Mouse (Mus musculus) heart, embryonic 11.5 days (tissue): ENCODE results near the gene Ppp1r1a. TPM values are rescaled to one million over a fixed set of nuclear protein-coding genes. Genes with fewer than 3 reads are reported as not detected.
A peak's percentile ranks its signal among the peaks of the same experiment; 100 is the strongest.

ENCODE experiments used
- ATAC-seq: fragments of 200-750 bp; cut with Nextera tagmentation; replicated peaks from 2 replicates; pipeline ENCODE4 v1.8.0; 2017; ENCODE audit warnings: moderate library complexity; ENCODE audit not compliant: insufficient number of reproducible peaks, low FRiP score, low TSS enrichment
- H3K27ac ChIP-seq: fragments of 300-500 bp; sonication (generic); 2 replicates; pipeline ENCODE4 v1.5.1; 2014; ENCODE audit warnings: mild to moderate bottlenecking, low read depth, low read length
- H3K27me3 ChIP-seq: fragments of 300-500 bp; sonication (generic); 2 replicates; pipeline ENCODE4 v1.6.1; 2014; ENCODE audit warnings: mild to moderate bottlenecking, low read length, mixed read lengths; ENCODE audit not compliant: control insufficient read depth, insufficient read depth
- H3K36me3 ChIP-seq: fragments of 300-500 bp; sonication (generic); 2 replicates; pipeline ENCODE4 v1.6.1; 2014; ENCODE audit warnings: mild to moderate bottlenecking, low read length, moderate library complexity, mixed read lengths; ENCODE audit not compliant: control insufficient read depth, insufficient read depth
- H3K4me1 ChIP-seq: fragments of 300-500 bp; sonication (generic); 2 replicates; pipeline ENCODE4 v1.6.1; 2014; ENCODE audit warnings: low read length; ENCODE audit not compliant: control insufficient read depth, insufficient read depth
- H3K4me2 ChIP-seq: fragments of 300-500 bp; sonication (generic); 2 replicates; pipeline ENCODE4 v1.6.1; 2014; ENCODE audit warnings: mild to moderate bottlenecking, moderate library complexity
- H3K4me3 ChIP-seq: fragments of 300-500 bp; sonication (generic); 2 replicates; pipeline ENCODE4 v1.5.1; 2014; ENCODE audit warnings: low read depth, low read length
- H3K9ac ChIP-seq: fragments of 300-500 bp; sonication (generic); 2 replicates; pipeline ENCODE4 v1.6.1; 2014; ENCODE audit warnings: mild to moderate bottlenecking, low read depth, low read length, moderate library complexity
- H3K9me3 ChIP-seq: fragments of 300-500 bp; sonication (generic); replicated peaks from 2 replicates; pipeline ENCODE4 v1.6.1; 2016; ENCODE audit warnings: low read length; ENCODE audit not compliant: control insufficient read depth
- WGBS: fragments of 180-500 bp; shearing (Covaris S2); extraction: QIAGEN DNeasy Blood & Tissue Kit; methylation state at CpG from one replicate; pipeline ENCODE4 v1.1.7; 2014; ENCODE audit not compliant: insufficient replicate concordance; 5-methylcytosine and 5-hydroxymethylcytosine counted together
- polyA plus RNA-seq: library from polyadenylated mRNA; unstranded; fragments of >200 nt; fragmentation: Nextera tagmentation; extraction: Ambion mirVana; gene quantifications from 2 replicates; pipeline ENCODE4 v1.2.1, GENCODE M21; 2014

Gene Ppp1r1a
- polyA plus RNA-seq, 1 experiment from 2014 or later = 82.6 TPM

- Histone ChIP-seq H3K27ac (no peak overlapping the region), H3K9ac (no peak overlapping the region), H3K4me2 (no peak overlapping the region), H3K4me3 (no peak overlapping the region), H3K9me3 (no peaks in the 10 kb centered on the region), H3K36me3 (no peaks in the 10 kb centered on the region), H3K27me3 (peaks cover 9% of the 10 kb centered on the region; the same call in 1 of the 2 replicates), H3K4me1 (peaks cover 9% of the 10 kb centered on the region; the same call in 1 of the 2 replicates)
- ATAC-seq = no peak
- 63% methylated on average over 2 of the region's 2 CpGs for WGBS
Measured at GRCm38 (mm10) chr15:103539259-103539658, 1.5 kb upstream of the Ppp1r1a start.

GRCm38 (mm10) chr15:103537011-103537821 lies 587 bp downstream of the Ppp1r1a start:
- ATAC-seq = peak; percentile 64
- Histone ChIP-seq H3K36me3 (no peaks in the 10 kb centered on the region), H3K27me3 (peaks cover 9% of the 10 kb centered on the region; the same call in 1 of the 2 replicates), H3K9ac (peak overlapping the region; percentile 77), H3K27ac (peak overlapping the region; percentile 86), H3K4me3 (peak overlapping the region; percentile 77), H3K4me1 (peaks cover 9% of the 10 kb centered on the region; the same call in 1 of the 2 replicates), H3K9me3 (no peaks in the 10 kb centered on the region), H3K4me2 (peak overlapping the region; percentile 84)
- under 1% methylated on average over 37 of the region's 37 CpGs for WGBS

- Histone ChIP-seq H3K4me1 (peaks cover 9% of the 10 kb centered on the region; the same call in 1 of the 2 replicates), H3K36me3 (no peaks in the 10 kb centered on the region), H3K9ac (peak overlapping the region; percentile 77), H3K4me2 (peak overlapping the region; percentile 84), H3K4me3 (peak overlapping the region; percentile 77), H3K9me3 (no peaks in the 10 kb centered on the region), H3K27me3 (peaks cover 9% of the 10 kb centered on the region; the same call in 1 of the 2 replicates), H3K27ac (peak overlapping the region; percentile 86)
- ATAC-seq = no peak
- 20% methylated on average over 2 of the region's 2 CpGs for WGBS
Measured at GRCm38 (mm10) chr15:103536456-103536855, 1.3 kb downstream of the Ppp1r1a start.

- Histone ChIP-seq H3K4me2 (no peak overlapping the region), H3K27me3 (peaks cover 9% of the 10 kb centered on the region; the same call in 1 of the 2 replicates), H3K4me3 (no peak overlapping the region), H3K27ac (no peak overlapping the region), H3K36me3 (no peaks in the 10 kb centered on the region), H3K4me1 (peaks cover 9% of the 10 kb centered on the region; the same call in 1 of the 2 replicates), H3K9me3 (no peaks in the 10 kb centered on the region), H3K9ac (0 out of 2 replicates have a peak overlapping the region, but pooled peaks have one; percentile 22)
- ATAC-seq = no peak
- WGBS = 50% methylated on average over 1 of the region's 1 CpGs
Measured at GRCm38 (mm10) chr15:103535786-103536185, 2.0 kb downstream of the Ppp1r1a start.

GRCm38 (mm10) chr15:103535030-103535429 lies 2.8 kb downstream of the Ppp1r1a start:
- no peak overlapping the region for H3K27ac ChIP-seq
- H3K27me3 ChIP-seq = peaks cover 9% of the 10 kb centered on the region; the same call in 1 of the 2 replicates

GRCm38 (mm10) chr15:103534054-103534620 lies 3.7 kb downstream of the Ppp1r1a start:
- Histone ChIP-seq H3K27me3 (peaks cover 9% of the 10 kb centered on the region; the same call in 1 of the 2 replicates), H3K9ac (no peak overlapping the region), H3K27ac (no peak overlapping the region), H3K4me3 (no peak overlapping the region), H3K4me2 (no peak overlapping the region), H3K4me1 (peaks cover 9% of the 10 kb centered on the region; the same call in 1 of the 2 replicates), H3K36me3 (no peaks in the 10 kb centered on the region), H3K9me3 (no peaks in the 10 kb centered on the region)
- 72% methylated on average over 7 of the region's 7 CpGs for WGBS
- no peak for ATAC-seq

More at GRCm38 (mm10) chr15:103535030-103535429, 2.8 kb downstream of the Ppp1r1a start:
- Histone ChIP-seq H3K9ac (no peak overlapping the region), H3K4me1 (peaks cover 9% of the 10 kb centered on the region; the same call in 1 of the 2 replicates), H3K4me3 (no peak overlapping the region), H3K9me3 (no peaks in the 10 kb centered on the region), H3K4me2 (no peak overlapping the region), H3K36me3 (no peaks in the 10 kb centered on the region)
- no peak for ATAC-seq
- 75% methylated on average over 2 of the region's 2 CpGs for WGBS

- H3K4me3 ChIP-seq = no peak overlapping the region
- H3K4me2 ChIP-seq = no peak overlapping the region
- H3K27me3 ChIP-seq = no peaks in the 10 kb centered on the region
- peaks cover under 1% of the 10 kb centered on the region; the same call in 1 of the 2 replicates for H3K4me1 ChIP-seq
- no peaks in the 10 kb centered on the region for H3K9me3 ChIP-seq
- H3K36me3 ChIP-seq = no peaks in the 10 kb centered on the region
- peak; percentile 55 for ATAC-seq
- H3K27ac ChIP-seq = no peak overlapping the region
- WGBS = 5% methylated on average over 5 of the region's 5 CpGs
- H3K9ac ChIP-seq = no peak overlapping the region
Measured at GRCm38 (mm10) chr15:103530372-103530771, 7.4 kb downstream of the Ppp1r1a start.

- 60% methylated on average over 3 of the region's 3 CpGs for WGBS
- no peak overlapping the region for H3K4me2 ChIP-seq
Measured at GRCm38 (mm10) chr15:103523156-103523555, 14.6 kb downstream of the Ppp1r1a start.

More at GRCm38 (mm10) chr15:103523156-103523555, 14.6 kb downstream of the Ppp1r1a start:
- H3K36me3 ChIP-seq = no peaks in the 10 kb centered on the region
- peaks cover 10% of the 10 kb centered on the region; the same call in 1 of the 2 replicates for H3K4me1 ChIP-seq
- H3K4me3 ChIP-seq = no peak overlapping the region
- no peaks in the 10 kb centered on the region for H3K9me3 ChIP-seq
- H3K27me3 ChIP-seq = no peaks in the 10 kb centered on the region
- H3K27ac ChIP-seq = no peak overlapping the region
- no peak overlapping the region for H3K9ac ChIP-seq
- ATAC-seq = no peak
